Mouse (Mus musculus) myocyte (in vitro differentiated cells): Measurements from ENCODE around the gene Polrmt.

Source experiments
- CEBPB ChIP-seq: IDR thresholded peaks from 2 replicates; pipeline ENCODE4 v1.6.1; 2011; ENCODE audit warnings: mild to moderate bottlenecking, moderate library complexity; ENCODE audit not compliant: poor library complexity, insufficient read depth, severe bottlenecking
- POLR2A ChIP-seq: IDR thresholded peaks from one replicate; pipeline ENCODE4 v1.6.1; 2011; ENCODE audit warnings: low read depth, mild to moderate bottlenecking, control low read depth, moderate library complexity; ENCODE audit not compliant: insufficient read length
- POLR2AphosphoS2 ChIP-seq: IDR thresholded peaks from one replicate; pipeline ENCODE4 v1.6.1; 2011; ENCODE audit warnings: low read depth, control low read depth; ENCODE audit not compliant: insufficient read length
- TCF12 ChIP-seq: IDR thresholded peaks from one replicate; pipeline ENCODE4 v1.6.1; 2011; ENCODE audit warnings: mild to moderate bottlenecking, control low read depth; ENCODE audit not compliant: poor library complexity, insufficient read depth, severe bottlenecking
- USF1 ChIP-seq: IDR thresholded peaks from one replicate; pipeline ENCODE4 v1.6.1; 2011; ENCODE audit warnings: low read depth, mild to moderate bottlenecking, control low read depth, moderate library complexity

DNA sequence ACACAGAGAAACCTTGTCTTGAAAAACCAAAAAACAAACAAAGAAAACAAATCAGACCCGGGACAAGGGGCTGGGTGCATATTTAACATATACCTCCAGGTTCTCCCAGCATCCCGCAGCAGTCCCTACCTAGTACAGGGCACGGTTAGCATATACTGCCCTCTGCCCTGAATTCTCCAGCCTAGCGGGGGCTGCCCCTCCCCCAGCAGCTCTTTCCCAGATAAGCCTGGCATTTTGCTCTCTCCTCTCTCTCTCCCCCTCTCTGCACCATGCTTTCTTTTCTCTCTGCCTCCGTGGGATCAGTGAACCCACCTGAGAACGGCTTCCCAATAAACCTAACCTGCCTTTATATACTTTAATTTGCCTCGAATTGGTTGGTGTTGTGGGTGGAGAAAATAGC, 45.7 kb downstream of the Polrmt start:
- no peak for TF ChIP-seq TCF12
- TF ChIP-seq POLR2A = no peak
- no peak for TF ChIP-seq POLR2AphosphoS2
- no peak for TF ChIP-seq USF1
- TF ChIP-seq CEBPB = no peak
